Mouse (Mus musculus) liver, adult (tissue): Measurements from ENCODE around the gene Vipas39.

Experiments used
- GATA4 ChIP-seq: IDR thresholded peaks from 2 replicates; pipeline ENCODE4 v1.6.1; 2014; ENCODE audit warnings: mild to moderate bottlenecking, low read length; ENCODE audit not compliant: insufficient replicate concordance

Gene Vipas39

DNA sequence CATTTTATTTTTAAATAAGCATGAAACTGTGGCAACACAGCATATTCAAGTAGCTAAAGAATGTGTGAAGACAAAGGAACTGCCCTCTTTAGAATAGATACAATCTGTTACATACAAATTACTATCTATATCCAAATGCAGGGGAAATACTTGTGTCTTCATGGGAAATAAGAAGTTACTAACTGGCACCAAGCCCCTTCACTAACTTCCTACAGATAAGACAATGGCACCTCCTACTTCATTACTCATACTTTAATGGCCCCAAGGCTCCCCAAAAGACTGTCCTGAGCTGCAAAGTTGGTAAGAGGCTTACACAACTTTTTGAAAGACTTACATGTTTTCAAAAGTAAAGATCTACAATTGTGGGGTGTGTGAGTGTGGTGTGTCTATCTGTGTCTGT lies 48.5 kb downstream of the Vipas39 start:
- TF ChIP-seq GATA4, result no peak

GRCm38 (mm10) chr12:87216053-87216452 lies 50.0 kb downstream of the Vipas39 start:
- no peak for TF ChIP-seq GATA4

DNA sequence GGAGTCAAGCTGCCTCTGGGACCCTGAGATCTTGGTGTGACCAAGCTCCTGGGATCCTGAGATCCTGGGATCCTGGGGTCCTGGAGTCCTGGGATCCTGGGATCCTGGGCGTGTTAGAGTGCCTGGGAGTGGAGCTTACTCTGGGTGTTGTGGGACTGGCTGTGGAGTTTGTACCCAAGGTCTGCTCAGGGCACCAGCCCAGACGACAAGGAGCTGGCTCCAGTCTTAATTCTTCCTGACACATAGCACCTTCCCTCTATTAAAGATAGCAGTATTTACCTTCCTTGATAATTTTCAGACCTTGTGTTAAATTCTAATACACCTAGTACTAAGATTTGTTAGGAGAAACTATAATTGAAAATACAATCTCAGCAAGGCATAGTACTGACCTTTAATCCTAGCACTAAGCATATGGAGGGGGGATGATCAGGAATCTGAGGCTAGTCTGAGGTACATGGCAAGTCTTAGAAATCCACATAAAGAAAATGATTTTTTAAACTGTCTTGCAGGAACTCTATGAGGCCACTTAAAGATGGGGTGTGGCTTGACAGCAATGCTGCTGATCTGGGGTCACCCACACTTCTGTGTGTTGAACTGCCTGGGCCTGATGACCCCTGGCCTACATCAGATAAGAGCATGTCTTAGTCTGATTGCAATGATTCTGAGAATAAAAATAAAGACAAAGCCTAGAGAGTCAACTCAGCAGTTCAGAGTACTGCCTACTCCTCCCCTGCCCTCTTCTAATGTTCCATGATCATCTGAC lies 53.0 kb downstream of the Vipas39 start:
- TF ChIP-seq GATA4, result no peak

GRCm38 (mm10) chr12:87201694-87202093 lies 64.4 kb downstream of the Vipas39 start:
- TF ChIP-seq GATA4, result no peak

GRCm38 (mm10) chr12:87199973-87200586 lies 66.0 kb downstream of the Vipas39 start, which contains the start of gene Tmed8:
Gene Tmed8, minus strand, starts transcription at chr12:87200454.
- TF ChIP-seq GATA4, result no peak

DNA sequence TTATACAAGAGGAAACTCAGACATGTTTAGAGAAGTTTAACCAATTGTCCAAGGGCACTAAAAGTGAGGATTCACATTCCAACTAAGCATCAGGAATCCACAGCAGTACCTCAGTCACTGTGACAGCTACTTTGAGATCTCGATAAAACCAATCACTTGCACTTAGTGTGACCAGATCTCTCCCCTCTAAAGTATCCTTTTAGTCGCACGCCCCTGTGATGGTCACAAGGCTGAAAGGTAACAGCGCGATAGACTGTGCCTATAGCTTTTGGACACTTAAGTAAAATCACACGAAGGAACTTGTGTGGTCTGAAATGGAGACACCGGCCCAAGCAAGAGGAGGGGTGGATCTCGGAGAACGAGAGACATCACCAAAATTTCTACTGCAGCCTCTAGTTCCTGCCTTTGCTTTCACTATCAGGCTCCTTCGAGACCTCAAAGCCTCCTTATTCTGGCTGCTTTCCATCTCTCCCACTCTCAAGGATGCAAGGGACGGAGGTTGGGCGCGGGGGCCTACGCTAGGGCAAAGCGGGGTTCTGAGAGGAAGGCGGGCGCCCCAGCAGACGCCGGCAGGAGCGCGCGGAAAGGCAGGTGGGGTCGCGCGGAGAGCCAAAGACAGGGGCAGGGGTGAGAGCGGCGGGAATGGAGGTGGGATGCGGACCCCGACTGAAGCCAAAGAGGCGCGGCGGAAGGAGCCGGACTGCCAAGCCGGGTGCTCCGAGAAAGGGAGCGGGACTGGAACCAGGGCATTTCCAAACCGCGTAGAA lies 66.7 kb downstream of the Vipas39 start, which contains the start of gene Samd15:
Samd15 (plus strand) TSS at position 518 of the 767 bp plus-strand sequence.
- no peak for TF ChIP-seq GATA4

DNA sequence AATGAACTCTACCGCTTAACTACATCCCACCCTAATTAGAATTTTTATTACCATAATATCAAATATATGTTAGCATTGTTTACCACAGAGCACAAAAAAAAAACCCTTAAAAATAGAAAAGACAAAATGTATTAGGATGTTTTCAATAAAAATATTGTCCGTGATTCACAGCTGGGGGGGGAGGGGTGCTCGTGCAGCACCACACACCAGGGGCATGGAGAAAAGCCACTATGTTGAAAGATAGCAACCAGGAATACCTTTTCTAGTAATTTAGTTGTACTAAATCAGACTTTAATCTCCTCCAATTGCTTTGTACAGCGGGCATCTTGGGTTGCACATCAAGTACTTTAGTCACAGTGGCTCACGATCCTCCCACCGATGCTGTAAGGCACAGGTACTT lies 67.3 kb downstream of the Vipas39 start:
- TF ChIP-seq GATA4, result no peak

- no peak for TF ChIP-seq GATA4
These were observed 69.7 kb downstream of the Vipas39 start for GRCm38 (mm10) chr12:87196310-87196709.

DNA sequence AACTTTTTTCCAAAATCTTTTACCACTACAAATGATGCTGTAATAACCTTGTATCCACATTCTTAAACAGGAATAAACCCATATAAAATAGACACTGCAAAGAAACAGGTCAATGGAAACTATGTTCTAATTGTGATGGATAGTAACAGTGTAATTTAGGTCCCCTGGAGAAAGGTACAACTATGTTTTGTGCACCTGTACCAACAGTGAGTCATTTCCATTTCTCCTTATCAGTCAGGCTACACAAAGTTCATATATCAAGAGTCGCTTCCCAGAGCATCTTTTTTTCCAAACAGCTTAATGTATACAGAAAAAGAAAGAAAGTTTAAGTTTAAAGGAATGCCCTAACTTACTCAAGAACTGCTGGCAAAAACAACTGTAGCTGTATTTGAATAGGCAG lies 71.0 kb downstream of the Vipas39 start:
- no peak for TF ChIP-seq GATA4

GRCm38 (mm10) chr12:87193008-87193407 lies 73.0 kb downstream of the Vipas39 start:
- TF ChIP-seq GATA4, result no peak
